Mouse (Mus musculus) forebrain, postnatal 0 days (tissue): ENCODE results near the gene Atad1. TPM values are rescaled to one million over a fixed set of nuclear protein-coding genes. Genes with fewer than 3 reads are reported as not detected.

Experiments
- ATAC-seq: fragments of 200-750 bp; cut with Nextera tagmentation; 2 replicates; pipeline ENCODE4 v1.8.0; 2017; ENCODE audit warnings: mild to moderate bottlenecking, moderate library complexity
- DNase-seq: peaks from one replicate; pipeline ENCODE4 v3.0.0-alpha.2; 2015
- H3K27ac ChIP-seq: fragments of 300-500 bp; sonication (generic); 2 replicates; pipeline ENCODE4 v1.5.1; 2014; ENCODE audit warnings: low read depth, mild to moderate bottlenecking, antibody characterized with exemption, low read length, moderate library complexity, mixed read lengths
- H3K27me3 ChIP-seq: fragments of 300-500 bp; sonication (generic); 2 replicates; pipeline ENCODE4 v1.6.1; 2014; ENCODE audit warnings: mild to moderate bottlenecking, low read length, mixed read lengths; ENCODE audit not compliant: insufficient read depth
- H3K36me3 ChIP-seq: fragments of 300-500 bp; sonication (generic); 2 replicates; pipeline ENCODE4 v1.6.1; 2014; ENCODE audit warnings: mild to moderate bottlenecking, moderate library complexity; ENCODE audit not compliant: insufficient read depth
- H3K4me1 ChIP-seq: fragments of 300-500 bp; sonication (generic); 2 replicates; pipeline ENCODE4 v1.6.1; 2014; ENCODE audit warnings: antibody characterized with exemption; ENCODE audit not compliant: insufficient read depth
- H3K4me2 ChIP-seq: fragments of 300-500 bp; sonication (generic); 2 replicates; pipeline ENCODE4 v1.6.1; 2014; ENCODE audit warnings: low read depth, mild to moderate bottlenecking, moderate library complexity
- H3K4me3 ChIP-seq: fragments of 300-500 bp; sonication (generic); 2 replicates; pipeline ENCODE4 v1.5.1; 2014; ENCODE audit warnings: low read depth, low read length, mixed read lengths
- H3K9ac ChIP-seq: fragments of 300-500 bp; sonication (generic); 2 replicates; pipeline ENCODE4 v1.6.1; 2014; ENCODE audit warnings: mild to moderate bottlenecking
- H3K9me3 ChIP-seq: fragments of 300-500 bp; sonication (generic); 2 replicates; pipeline ENCODE4 v1.6.1; 2016; ENCODE audit warnings: low read length
- CTCF ChIP-seq: sonication (generic); IDR thresholded peaks from 2 replicates; pipeline ENCODE4 v1.5.1; 2016; ENCODE audit warnings: antibody characterized with exemption, control low read depth, low read depth
- WGBS: fragments of 180-500 bp; shearing (Covaris S2); extraction: QIAGEN DNeasy Blood & Tissue Kit; methylation state at CpG from one replicate; pipeline ENCODE4 v1.1.7; 2014; 5-methylcytosine and 5-hydroxymethylcytosine counted together
- polyA plus RNA-seq: library from polyadenylated mRNA; unstranded; fragments of >200 nt; fragmentation: Nextera tagmentation; extraction: Ambion mirVana; gene quantifications from 2 replicates; pipeline ENCODE4 v1.2.1, GENCODE M21; 2015
- total RNA-seq: library from RNA; depleted of rRNA; stranded (reverse); fragments of >200 nt; gene quantifications from 2 replicates; pipeline ENCODE4 v1.2.3, GENCODE M21; 2014

The Atad1 gene
- total and polyA plus RNA-seq, 2 experiments from 2014 or later: 121 to 173 TPM

GRCm38 (mm10) chr19:32638276-32638903 is 101.2 kb downstream of the Atad1 start:
- ATAC-seq (peak; percentile 8; the same call in 1 of the 2 replicates), DNase-seq (no peak)
- WGBS: 38% methylated on average over 13 of the region's 13 CpGs
- H3K4me1 ChIP-seq: no peaks in the 10 kb centered on the region
- no peak overlapping the region for H3K4me2 ChIP-seq
- no peak overlapping the region for H3K27ac ChIP-seq
- H3K9me3 ChIP-seq: no peaks in the 10 kb centered on the region
- H3K36me3 ChIP-seq: no peaks in the 10 kb centered on the region
- no peaks in the 10 kb centered on the region for H3K27me3 ChIP-seq
- no peak overlapping the region for H3K4me3 ChIP-seq
- TF ChIP-seq CTCF: no peak
- no peak overlapping the region for H3K9ac ChIP-seq

- Histone ChIP-seq H3K27ac (no peak overlapping the region), H3K36me3 (no peaks in the 10 kb centered on the region), H3K4me1 (no peaks in the 10 kb centered on the region), H3K4me3 (no peak overlapping the region), H3K9ac (no peak overlapping the region), H3K4me2 (no peak overlapping the region), H3K9me3 (no peaks in the 10 kb centered on the region), H3K27me3 (no peaks in the 10 kb centered on the region)
- DNase-seq: no peak
- WGBS: 78% methylated on average over 16 of the region's 16 CpGs
- TF ChIP-seq CTCF: no peak
- ATAC-seq: no peak
These were observed 102.0 kb downstream of the Atad1 start for GRCm38 (mm10) chr19:32637357-32638275.

GRCm38 (mm10) chr19:32634916-32635315 is 104.7 kb downstream of the Atad1 start:
- TF ChIP-seq CTCF: no peak
- Histone ChIP-seq H3K9me3 (no peaks in the 10 kb centered on the region), H3K4me1 (no peaks in the 10 kb centered on the region), H3K4me3 (no peak overlapping the region), H3K36me3 (no peaks in the 10 kb centered on the region), H3K4me2 (no peak overlapping the region), H3K9ac (no peak overlapping the region), H3K27ac (no peak overlapping the region), H3K27me3 (no peaks in the 10 kb centered on the region)
- 61% methylated on average over 8 of the region's 8 CpGs for WGBS
- no peak for ATAC-seq
- no peak for DNase-seq

- DNase-seq: no peak
- ATAC-seq: no peak
- H3K27ac ChIP-seq: no peak overlapping the region
- no peaks in the 10 kb centered on the region for H3K9me3 ChIP-seq
- no peaks in the 10 kb centered on the region for H3K27me3 ChIP-seq
- WGBS: 80% methylated on average over 7 of the region's 7 CpGs
- no peaks in the 10 kb centered on the region for H3K4me1 ChIP-seq
- TF ChIP-seq CTCF: no peak
- no peak overlapping the region for H3K9ac ChIP-seq
- H3K4me3 ChIP-seq: no peak overlapping the region
- no peak overlapping the region for H3K4me2 ChIP-seq
- no peaks in the 10 kb centered on the region for H3K36me3 ChIP-seq
These were observed 110.9 kb downstream of the Atad1 start for GRCm38 (mm10) chr19:32628572-32629132.

GRCm38 (mm10) chr19:32627631-32628030 is 112.0 kb downstream of the Atad1 start:
- H3K9ac ChIP-seq: no peak overlapping the region
- no peaks in the 10 kb centered on the region for H3K27me3 ChIP-seq
- H3K36me3 ChIP-seq: no peaks in the 10 kb centered on the region
- ATAC-seq: no peak
- DNase-seq: no peak
- no peak overlapping the region for H3K4me2 ChIP-seq
- no peaks in the 10 kb centered on the region for H3K9me3 ChIP-seq
- WGBS: 82% methylated on average over 4 of the region's 4 CpGs
- H3K4me3 ChIP-seq: no peak overlapping the region
- no peaks in the 10 kb centered on the region for H3K4me1 ChIP-seq
- TF ChIP-seq CTCF: no peak
- no peak overlapping the region for H3K27ac ChIP-seq

GRCm38 (mm10) chr19:32626768-32627331 is 112.7 kb downstream of the Atad1 start:
- no peak overlapping the region for H3K4me3 ChIP-seq
- H3K27me3 ChIP-seq: no peaks in the 10 kb centered on the region
- H3K36me3 ChIP-seq: no peaks in the 10 kb centered on the region
- no peak for DNase-seq
- WGBS: 79% methylated on average over 13 of the region's 13 CpGs
- no peak overlapping the region for H3K4me2 ChIP-seq
- H3K9me3 ChIP-seq: no peaks in the 10 kb centered on the region
- H3K4me1 ChIP-seq: no peaks in the 10 kb centered on the region
- ATAC-seq: no peak
- no peak for TF ChIP-seq CTCF
- H3K9ac ChIP-seq: no peak overlapping the region
- no peak overlapping the region for H3K27ac ChIP-seq
